Mouse (Mus musculus) megakaryocyte, adult 5-6 weeks (primary cell): ENCODE data around the gene Cdh18. TPM values are rescaled to one million over a fixed set of nuclear protein-coding genes. Genes with fewer than 3 reads are reported as not detected.
"Not testable (repeated sequence)": the region's sequence is repeated elsewhere in the genome, so short reads cannot be mapped to it uniquely, and the experiment has no call there.

Experiments
- ATAC-seq: 2 replicates; pipeline ENCODE4 v1.8.0; 2016; ENCODE audit warnings: mild to moderate bottlenecking, inconsistent platforms; ENCODE audit not compliant: poor library complexity, severe bottlenecking
- total RNA-seq, 2 experiments: library from RNA; stranded (forward) in 1 of 2; stranded (reverse) in 1 of 2; fragments of 153-499, 151-499 nt in 1 of 2; fragments of 221-1000, 200-1000 nt in 1 of 2; gene quantifications; 2 replicates each; pipeline versions ENCODE4 v1.2.3 to v1.2.4; 2015 to 2017

Cdh18 gene
- total RNA-seq, 2 experiments from 2014 or later = not detected

- no peak for ATAC-seq
Measured at GRCm38 (mm10) chr15:23155883-23156282, 607.1 kb downstream of the Cdh18 start.

GRCm38 (mm10) chr15:23164869-23165268, 616.0 kb downstream of the Cdh18 start:
- ATAC-seq = no peak

- ATAC-seq = no peak
Measured at GRCm38 (mm10) chr15:23174623-23175022, 625.8 kb downstream of the Cdh18 start.

- no peak for ATAC-seq
Measured at GRCm38 (mm10) chr15:23212068-23212467, 663.2 kb downstream of the Cdh18 start.

GRCm38 (mm10) chr15:23230616-23231015, 681.8 kb downstream of the Cdh18 start:
- no peak for ATAC-seq

- no peak for ATAC-seq
Measured at GRCm38 (mm10) chr15:23257751-23258440, 709.1 kb downstream of the Cdh18 start.

- ATAC-seq = no peak
Measured at GRCm38 (mm10) chr15:23278421-23278820, 729.6 kb downstream of the Cdh18 start.

GRCm38 (mm10) chr15:23305018-23305417, 756.2 kb downstream of the Cdh18 start:
- no peak for ATAC-seq

GRCm38 (mm10) chr15:23316766-23317165, 767.9 kb downstream of the Cdh18 start:
- ATAC-seq = no peak

GRCm38 (mm10) chr15:23317409-23317808, 768.6 kb downstream of the Cdh18 start:
- ATAC-seq = no peak

GRCm38 (mm10) chr15:23340338-23340737, 791.5 kb downstream of the Cdh18 start:
- not testable (repeated sequence) for ATAC-seq

GRCm38 (mm10) chr15:23351078-23351477, 802.3 kb downstream of the Cdh18 start:
- ATAC-seq = no peak

GRCm38 (mm10) chr15:23366325-23366724, 817.5 kb downstream of the Cdh18 start:
- no peak for ATAC-seq

- no peak for ATAC-seq
Measured at GRCm38 (mm10) chr15:23367712-23368111, 818.9 kb downstream of the Cdh18 start.

- no peak for ATAC-seq
Measured at GRCm38 (mm10) chr15:23378016-23378750, 829.4 kb downstream of the Cdh18 start.

GRCm38 (mm10) chr15:23385816-23386215, 837.0 kb downstream of the Cdh18 start:
- ATAC-seq = no peak

GRCm38 (mm10) chr15:23396646-23397045, 847.8 kb downstream of the Cdh18 start:
- no peak for ATAC-seq

GRCm38 (mm10) chr15:23403792-23404191, 855.0 kb downstream of the Cdh18 start:
- no peak for ATAC-seq

GRCm38 (mm10) chr15:23408256-23408655, 859.4 kb downstream of the Cdh18 start:
- no peak for ATAC-seq

GRCm38 (mm10) chr15:23416450-23417080, 867.7 kb downstream of the Cdh18 start:
- no peak for ATAC-seq

GRCm38 (mm10) chr15:23418158-23418557, 869.3 kb downstream of the Cdh18 start:
- ATAC-seq = no peak

GRCm38 (mm10) chr15:23420010-23420409, 871.2 kb downstream of the Cdh18 start:
- ATAC-seq = no peak
